Mouse (Mus musculus) ES-Bruce4 (cell line): Measurements from ENCODE around the gene Myo1d.

Experiments used
- CTCF ChIP-seq: IDR thresholded peaks from one replicate; pipeline ENCODE4 v1.8.1; 2011; ENCODE audit warnings: low read depth, low read length
- EP300 ChIP-seq: IDR thresholded peaks from 2 replicates; pipeline ENCODE4 v1.6.1; 2011; ENCODE audit warnings: low read depth, low read length; ENCODE audit not compliant: insufficient read depth

- TF ChIP-seq CTCF (no peak), EP300 (no peak)
Measured at GRCm38 (mm10) chr11:80809993-80810821, 30.4 kb upstream of the Myo1d start, which contains the start of gene Tmem98.
